24 mouse cellular contexts compared by ENCODE assay signal in genomic region chr2:166779956-166780355, GRCm38 (mm10). TPM values are rescaled to one million over a fixed set of nuclear protein-coding genes. Genes with fewer than 3 reads are reported as not detected.
A peak's percentile ranks its signal among the peaks of the same experiment; 100 is the strongest.
DNase-seq lines count a peak whose midpoint lies in the region; ATAC-seq lines count a peak whose summit lies in the region.
"Had no signal": no experiment of that assay in that cellular context is flagged by ENCODE, and none has a peak within 500 bp of the region (broad histone marks: within the 10 kb centered on the region; RNA-seq: fewer than 3 reads in every experiment).

No protein-coding gene starts in this region.

- H3K36me3 ChIP-seq in heart, embryonic 10.5 days: no peaks in the 10 kb centered on the region
- no peaks in the 10 kb centered on the region for H3K36me3 ChIP-seq in neural tube, embryonic 13.5 days
- no peaks in the 10 kb centered on the region for H3K36me3 ChIP-seq in liver, embryonic 11.5 days (ENCODE audit: control insufficient read depth, insufficient read depth, low read length)
- H3K36me3 ChIP-seq: embryonic facial prominence, embryonic 15.5 days; forebrain, embryonic 10.5 days; G1E; heart, embryonic 15.5 days had no signal

- 0 out of 2 replicates have a peak overlapping the region, but pooled peaks have one; percentile 10 for H3K27ac ChIP-seq in heart, embryonic 10.5 days
- H3K27ac ChIP-seq in neural tube, embryonic 13.5 days (replicated peaks): no peak overlapping the region
- no peak overlapping the region for H3K27ac ChIP-seq in liver, embryonic 11.5 days (ENCODE audit: low read depth, low read length)
- H3K27ac ChIP-seq: embryonic facial prominence, embryonic 15.5 days; heart, embryonic 15.5 days; hindbrain, embryonic 14.5 days had no signal

- H3K9ac ChIP-seq in neural tube, embryonic 13.5 days: 0 out of 2 replicates have a peak overlapping the region, but pooled peaks have one; percentile 38
- no peak overlapping the region for H3K9ac ChIP-seq in liver, embryonic 11.5 days (ENCODE audit: low read depth, low read length)
- H3K9ac ChIP-seq: embryonic facial prominence, embryonic 15.5 days; heart, embryonic 15.5 days; hindbrain, embryonic 14.5 days had no signal

- no peak overlapping the region for H3K4me3 ChIP-seq in heart, embryonic 10.5 days
- H3K4me3 ChIP-seq in neural tube, embryonic 13.5 days: no peak overlapping the region
- no peak overlapping the region for H3K4me3 ChIP-seq in liver, embryonic 11.5 days (ENCODE audit: low read depth, low read length)
- H3K4me3 ChIP-seq: embryonic facial prominence, embryonic 15.5 days; erythroblast, embryonic 14.5 days; forebrain, embryonic 10.5 days; heart, embryonic 15.5 days had no signal

- 67% methylated on average over 8 of the region's 8 CpGs for WGBS in heart, embryonic 10.5 days
- WGBS in neural tube, embryonic 13.5 days: 45% methylated on average over 8 of the region's 8 CpGs
- 74% methylated on average over 8 of the region's 8 CpGs for WGBS in liver, embryonic 11.5 days

- peaks cover 10% of the 10 kb centered on the region for H3K4me1 ChIP-seq in heart, embryonic 10.5 days
- H3K4me1 ChIP-seq in neural tube, embryonic 13.5 days (replicated peaks): peaks cover 11% of the 10 kb centered on the region
- no peaks in the 10 kb centered on the region for H3K4me1 ChIP-seq in liver, embryonic 11.5 days (replicated peaks; ENCODE audit: control insufficient read depth, insufficient read depth, low read length)
- H3K4me1 ChIP-seq: heart, embryonic 15.5 days had no signal

- peaks cover 13% of the 10 kb centered on the region; the same call in 1 of the 2 replicates for H3K27me3 ChIP-seq in heart, embryonic 10.5 days (ENCODE audit: insufficient read depth, poor library complexity, severe bottlenecking)
- H3K27me3 ChIP-seq in neural tube, embryonic 13.5 days: no peaks in the 10 kb centered on the region
- no peaks in the 10 kb centered on the region for H3K27me3 ChIP-seq in liver, embryonic 11.5 days (replicated peaks; ENCODE audit: control insufficient read depth, insufficient read depth, low read length)
- H3K27me3 ChIP-seq: embryonic facial prominence, embryonic 15.5 days had no signal

- H3K9me3 ChIP-seq in heart, embryonic 10.5 days: no peaks in the 10 kb centered on the region
- no peaks in the 10 kb centered on the region for H3K9me3 ChIP-seq in neural tube, embryonic 13.5 days
- H3K9me3 ChIP-seq in liver, embryonic 11.5 days (ENCODE audit: control insufficient read depth, low read length): no peaks in the 10 kb centered on the region
- H3K9me3 ChIP-seq: embryonic facial prominence, embryonic 15.5 days; forebrain, embryonic 10.5 days; G1E; heart, embryonic 15.5 days had no signal

- no peak for ATAC-seq in neural tube, embryonic 13.5 days (ENCODE audit: low read depth)
- ATAC-seq in liver, embryonic 11.5 days (replicated peaks; ENCODE audit: low FRiP score): no peak
- ATAC-seq: CD4-positive, CD25-positive, alpha-beta regulatory T cell, adult 4 months; intestine, embryonic 16.5 days had no signal

- no peak for DNase-seq in heart, embryonic 10.5 days (ENCODE audit: low spot score)
- no peak for DNase-seq in heart, adult 11 months
- no peak for DNase-seq in neural tube, embryonic 10.5 days (ENCODE audit: extremely low spot score, low spot score)
- peak; percentile 41 for DNase-seq in adrenal gland, postnatal 10 days
- DNase-seq in adrenal gland, postnatal 36 days: peak; percentile 41 to 51
- DNase-seq in frontal cortex, postnatal 14 days (ENCODE audit: low spot score in 2 of 2): no peak
- no peak for DNase-seq in liver, embryonic 11.5 days (ENCODE audit: low spot score)
- DNase-seq: B cell, adult 2 months; cerebellum, adult 11 months; cerebellum, adult 9-10 months; cerebellum, postnatal 36 days; gastrocnemius, postnatal 36 days; heart, adult 18-20 months; heart, postnatal 14 days had no signal

- H3K4me2 ChIP-seq in neural tube, embryonic 13.5 days: no peak overlapping the region
- no peak overlapping the region for H3K4me2 ChIP-seq in liver, embryonic 11.5 days
- H3K4me2 ChIP-seq: embryonic facial prominence, embryonic 15.5 days; heart, embryonic 11.5 days; heart, embryonic 15.5 days; hindbrain, embryonic 14.5 days had no signal

RNA-seq across cellular contexts. Expression of gene Trp53rkb, which starts 12.4 kb away (rescaled TPM):
- 8.0 and 13.3 TPM in 2 replicates for polyA plus RNA-seq in heart, embryonic 10.5 days (2016; fragmentation: Nextera tagmentation; extraction: Ambion mirVana)
- polyA plus RNA-seq in neural tube, embryonic 13.5 days (2015; fragmentation: Nextera tagmentation; extraction: Ambion mirVana): 9.4 and 9.5 TPM in 2 replicates
- total RNA-seq in adrenal gland, postnatal 10 days (2021): 1 to 10 TPM; 4.5 to 6.2 TPM
- total RNA-seq in adrenal gland, postnatal 36 days (2021): 1 to 10 TPM; 3.5 to 4.3 TPM
- 7.6 and 9.5 TPM in 2 replicates for polyA plus RNA-seq in liver, embryonic 11.5 days (2014; fragmentation: Nextera tagmentation; extraction: Ambion mirVana)

RNA-seq across cellular contexts. Expression of gene Arfgef2, which starts 25.4 kb away (rescaled TPM):
- polyA plus RNA-seq in heart, embryonic 10.5 days (2016; fragmentation: Nextera tagmentation; extraction: Ambion mirVana): 6.3 and 8.2 TPM in 2 replicates
- 3.7 and 4.4 TPM in 2 replicates for polyA plus RNA-seq in neural tube, embryonic 13.5 days (2015; fragmentation: Nextera tagmentation; extraction: Ambion mirVana)
- 10 to 100 TPM; 44.5 to 46.3 TPM for total RNA-seq in adrenal gland, postnatal 10 days (2021)
- 10 to 100 TPM; 67.6 to 76.9 TPM for total RNA-seq in adrenal gland, postnatal 36 days (2021)
- polyA plus RNA-seq in liver, embryonic 11.5 days (2014; fragmentation: Nextera tagmentation; extraction: Ambion mirVana): 11.3 and 12.7 TPM in 2 replicates

Comparison
In these comparisons a context has a peak if more than half of its experiments do, and no peak if none do; other contexts are left out.
1. DNase-seq: peak in adrenal gland, postnatal 10 days (single experiment) and adrenal gland, postnatal 36 days (2 of 2); none in heart, embryonic 10.5 days (single experiment), heart, adult 11 months (single experiment), neural tube, embryonic 10.5 days (single experiment), frontal cortex, postnatal 14 days (0 of 2) and liver, embryonic 11.5 days (single experiment).